Mouse (Mus musculus): ENCODE results near the gene Hcn4. TPM values are rescaled to one million over a fixed set of nuclear protein-coding genes. Genes with fewer than 3 reads are reported as not detected.

Hcn4 gene
- total and polyA plus RNA-seq, 2 experiments, result not detected

DNA sequence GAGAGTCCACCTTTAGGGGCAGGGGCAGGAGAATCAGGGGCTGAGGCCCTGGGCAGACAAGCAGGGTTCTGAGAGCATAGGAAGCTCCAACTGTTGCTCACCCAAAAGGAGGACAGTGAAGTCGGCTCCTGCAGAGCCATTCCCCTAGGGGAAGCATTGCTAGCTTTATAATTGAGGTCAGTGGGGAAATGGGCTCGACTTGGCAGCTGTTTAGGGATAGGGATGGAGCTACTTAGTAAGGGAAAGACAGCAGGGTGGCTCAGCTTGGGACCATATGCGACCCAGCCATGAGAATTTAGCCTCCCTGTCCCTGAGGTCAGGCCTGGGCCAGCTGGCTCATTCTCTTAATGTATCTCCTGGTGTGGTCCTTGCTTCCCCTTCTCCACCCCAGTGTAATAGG is 31.7 kb downstream of the Hcn4 start:
- no peak overlapping the region for H3K4me3 ChIP-seq (ENCODE audit: insufficient read depth, low read depth, low read length)
- H3K4me1 ChIP-seq (ENCODE audit: control insufficient read depth, insufficient read depth, low read length), result no peaks in the 10 kb centered on the region
- peaks cover 7% of the 10 kb centered on the region for H3K27me3 ChIP-seq (ENCODE audit: control insufficient read depth, insufficient read depth, low read length)
- TF ChIP-seq CTCF (IDR thresholded peaks at IDR 0.05; ENCODE audit: low read depth, low read length), result no peak
- no peak for TF ChIP-seq POLR2A (IDR thresholded peaks at IDR 0.05; ENCODE audit: extremely low read depth, insufficient read depth, low read length)
- H3K9ac ChIP-seq (ENCODE audit: low read depth, low read length), result no peak overlapping the region
- WGBS, result 62% methylated on average over 3 of the region's 3 CpGs
- no peaks in the 10 kb centered on the region for H3K79me2 ChIP-seq (ENCODE audit: control insufficient read depth, insufficient read depth, low read length)
- H3K27ac ChIP-seq (replicated peaks; ENCODE audit: insufficient read depth, low read depth, low read length), result no peak overlapping the region
- DNase-seq (ENCODE audit: extremely low read depth, low read depth, low spot score), result no peak
- no peaks in the 10 kb centered on the region for H3K36me3 ChIP-seq (ENCODE audit: control insufficient read depth, insufficient read depth, low read length)

DNA sequence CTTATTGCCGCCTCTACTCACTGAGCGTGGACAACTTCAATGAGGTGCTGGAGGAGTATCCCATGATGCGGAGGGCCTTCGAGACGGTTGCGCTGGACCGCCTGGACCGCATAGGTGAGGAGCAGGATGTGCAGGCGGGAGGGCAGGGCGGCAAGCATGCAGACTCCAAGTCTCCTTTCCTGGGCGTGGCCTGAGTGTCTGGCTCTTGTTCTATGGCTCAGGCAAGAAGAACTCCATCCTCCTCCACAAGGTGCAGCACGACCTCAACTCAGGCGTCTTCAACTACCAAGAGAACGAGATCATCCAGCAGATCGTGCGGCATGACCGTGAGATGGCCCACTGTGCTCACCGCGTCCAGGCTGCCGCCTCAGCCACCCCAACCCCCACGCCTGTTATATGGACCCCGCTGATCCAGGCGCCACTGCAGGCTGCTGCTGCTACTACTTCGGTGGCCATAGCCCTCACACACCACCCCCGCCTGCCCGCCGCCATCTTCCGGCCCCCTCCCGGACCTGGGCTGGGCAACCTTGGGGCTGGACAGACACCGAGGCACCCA is 35.9 kb downstream of the Hcn4 start:
- WGBS, result 19% methylated on average over 30 of the region's 30 CpGs
- Histone ChIP-seq H3K4me3 (ENCODE audit: insufficient read depth, low read depth, low read length) (no peak overlapping the region), H3K9ac (ENCODE audit: low read depth, low read length) (no peak overlapping the region), H3K79me2 (ENCODE audit: control insufficient read depth, insufficient read depth, low read length) (no peaks in the 10 kb centered on the region), H3K27ac (replicated peaks; ENCODE audit: insufficient read depth, low read depth, low read length) (no peak overlapping the region), H3K27me3 (ENCODE audit: control insufficient read depth, insufficient read depth, low read length) (peaks cover 7% of the 10 kb centered on the region), H3K4me1 (ENCODE audit: control insufficient read depth, insufficient read depth, low read length) (no peaks in the 10 kb centered on the region), H3K36me3 (ENCODE audit: control insufficient read depth, insufficient read depth, low read length) (no peaks in the 10 kb centered on the region)
- TF ChIP-seq CTCF (IDR thresholded peaks at IDR 0.05; ENCODE audit: low read depth, low read length) (no peak), POLR2A (IDR thresholded peaks at IDR 0.05; ENCODE audit: extremely low read depth, insufficient read depth, low read length) (no peak)
- no peak for DNase-seq (ENCODE audit: extremely low read depth, low read depth, low spot score)

GRCm38 (mm10) chr9:58863826-58864225 is 40.6 kb downstream of the Hcn4 start:
- H3K79me2 ChIP-seq (ENCODE audit: control insufficient read depth, insufficient read depth, low read length), result no peaks in the 10 kb centered on the region
- DNase-seq (ENCODE audit: extremely low read depth, low read depth, low spot score), result no peak
- no peak for TF ChIP-seq POLR2A (IDR thresholded peaks at IDR 0.05; ENCODE audit: extremely low read depth, insufficient read depth, low read length)
- no peak for TF ChIP-seq CTCF (IDR thresholded peaks at IDR 0.05; ENCODE audit: low read depth, low read length)
- H3K9ac ChIP-seq (ENCODE audit: low read depth, low read length), result no peak overlapping the region
- peaks cover 7% of the 10 kb centered on the region for H3K27me3 ChIP-seq (ENCODE audit: control insufficient read depth, insufficient read depth, low read length)
- 54% methylated on average over 7 of the region's 7 CpGs for WGBS
- no peak overlapping the region for H3K4me3 ChIP-seq (ENCODE audit: insufficient read depth, low read depth, low read length)
- no peaks in the 10 kb centered on the region for H3K36me3 ChIP-seq (ENCODE audit: control insufficient read depth, insufficient read depth, low read length)
- no peak overlapping the region for H3K27ac ChIP-seq (replicated peaks; ENCODE audit: insufficient read depth, low read depth, low read length)
- no peaks in the 10 kb centered on the region for H3K4me1 ChIP-seq (ENCODE audit: control insufficient read depth, insufficient read depth, low read length)

- Histone ChIP-seq H3K4me1 (ENCODE audit: control insufficient read depth, insufficient read depth, low read length) (no peaks in the 10 kb centered on the region), H3K79me2 (ENCODE audit: control insufficient read depth, insufficient read depth, low read length) (no peaks in the 10 kb centered on the region), H3K27me3 (ENCODE audit: control insufficient read depth, insufficient read depth, low read length) (no peaks in the 10 kb centered on the region), H3K36me3 (ENCODE audit: control insufficient read depth, insufficient read depth, low read length) (no peaks in the 10 kb centered on the region; the same call in 1 of the 2 replicates), H3K9ac (ENCODE audit: low read depth, low read length) (no peak overlapping the region), H3K27ac (replicated peaks; ENCODE audit: insufficient read depth, low read depth, low read length) (no peak overlapping the region), H3K4me3 (ENCODE audit: insufficient read depth, low read depth, low read length) (no peak overlapping the region)
- WGBS, result 74% methylated on average over 10 of the region's 10 CpGs
- no peak for TF ChIP-seq POLR2A (IDR thresholded peaks at IDR 0.05; ENCODE audit: extremely low read depth, insufficient read depth, low read length)
- no peak for TF ChIP-seq CTCF (IDR thresholded peaks at IDR 0.05; ENCODE audit: low read depth, low read length)
- no peak for DNase-seq (ENCODE audit: extremely low read depth, low read depth, low spot score)
These were observed 47.9 kb downstream of the Hcn4 start for GRCm38 (mm10) chr9:58871141-58871540.

GRCm38 (mm10) chr9:58873541-58874324 is 50.5 kb downstream of the Hcn4 start:
- TF ChIP-seq CTCF (IDR thresholded peaks at IDR 0.05; ENCODE audit: low read depth, low read length) (peak; percentile 78), POLR2A (IDR thresholded peaks at IDR 0.05; ENCODE audit: extremely low read depth, insufficient read depth, low read length) (no peak)
- peaks cover 2% of the 10 kb centered on the region; the same call in 1 of the 2 replicates for H3K36me3 ChIP-seq (ENCODE audit: control insufficient read depth, insufficient read depth, low read length)
- no peaks in the 10 kb centered on the region for H3K27me3 ChIP-seq (ENCODE audit: control insufficient read depth, insufficient read depth, low read length)
- H3K79me2 ChIP-seq (ENCODE audit: control insufficient read depth, insufficient read depth, low read length), result no peaks in the 10 kb centered on the region
- 53% methylated on average over 10 of the region's 10 CpGs for WGBS
- no peak overlapping the region for H3K27ac ChIP-seq (replicated peaks; ENCODE audit: insufficient read depth, low read depth, low read length)
- H3K4me3 ChIP-seq (ENCODE audit: insufficient read depth, low read depth, low read length), result no peak overlapping the region
- peak; percentile 42 for DNase-seq (ENCODE audit: extremely low read depth, low read depth, low spot score)
- H3K9ac ChIP-seq (ENCODE audit: low read depth, low read length), result no peak overlapping the region
- no peaks in the 10 kb centered on the region for H3K4me1 ChIP-seq (ENCODE audit: control insufficient read depth, insufficient read depth, low read length)

- H3K27me3 ChIP-seq (ENCODE audit: control insufficient read depth, insufficient read depth, low read length), result no peaks in the 10 kb centered on the region
- H3K9ac ChIP-seq (ENCODE audit: low read depth, low read length), result no peak overlapping the region
- H3K79me2 ChIP-seq (ENCODE audit: control insufficient read depth, insufficient read depth, low read length), result no peaks in the 10 kb centered on the region
- H3K36me3 ChIP-seq (ENCODE audit: control insufficient read depth, insufficient read depth, low read length), result peaks cover 2% of the 10 kb centered on the region; the same call in 1 of the 2 replicates
- 91% methylated on average over 4 of the region's 4 CpGs for WGBS
- H3K4me3 ChIP-seq (ENCODE audit: insufficient read depth, low read depth, low read length), result no peak overlapping the region
- no peak for DNase-seq (ENCODE audit: extremely low read depth, low read depth, low spot score)
- no peaks in the 10 kb centered on the region for H3K4me1 ChIP-seq (ENCODE audit: control insufficient read depth, insufficient read depth, low read length)
- no peak for TF ChIP-seq CTCF (IDR thresholded peaks at IDR 0.05; ENCODE audit: low read depth, low read length)
- TF ChIP-seq POLR2A (IDR thresholded peaks at IDR 0.05; ENCODE audit: extremely low read depth, insufficient read depth, low read length), result no peak
- H3K27ac ChIP-seq (replicated peaks; ENCODE audit: insufficient read depth, low read depth, low read length), result no peak overlapping the region
These were observed 51.1 kb downstream of the Hcn4 start for GRCm38 (mm10) chr9:58874354-58874753.
